9 mouse cellular contexts compared by ENCODE assay signal in the genomic region with DNA sequence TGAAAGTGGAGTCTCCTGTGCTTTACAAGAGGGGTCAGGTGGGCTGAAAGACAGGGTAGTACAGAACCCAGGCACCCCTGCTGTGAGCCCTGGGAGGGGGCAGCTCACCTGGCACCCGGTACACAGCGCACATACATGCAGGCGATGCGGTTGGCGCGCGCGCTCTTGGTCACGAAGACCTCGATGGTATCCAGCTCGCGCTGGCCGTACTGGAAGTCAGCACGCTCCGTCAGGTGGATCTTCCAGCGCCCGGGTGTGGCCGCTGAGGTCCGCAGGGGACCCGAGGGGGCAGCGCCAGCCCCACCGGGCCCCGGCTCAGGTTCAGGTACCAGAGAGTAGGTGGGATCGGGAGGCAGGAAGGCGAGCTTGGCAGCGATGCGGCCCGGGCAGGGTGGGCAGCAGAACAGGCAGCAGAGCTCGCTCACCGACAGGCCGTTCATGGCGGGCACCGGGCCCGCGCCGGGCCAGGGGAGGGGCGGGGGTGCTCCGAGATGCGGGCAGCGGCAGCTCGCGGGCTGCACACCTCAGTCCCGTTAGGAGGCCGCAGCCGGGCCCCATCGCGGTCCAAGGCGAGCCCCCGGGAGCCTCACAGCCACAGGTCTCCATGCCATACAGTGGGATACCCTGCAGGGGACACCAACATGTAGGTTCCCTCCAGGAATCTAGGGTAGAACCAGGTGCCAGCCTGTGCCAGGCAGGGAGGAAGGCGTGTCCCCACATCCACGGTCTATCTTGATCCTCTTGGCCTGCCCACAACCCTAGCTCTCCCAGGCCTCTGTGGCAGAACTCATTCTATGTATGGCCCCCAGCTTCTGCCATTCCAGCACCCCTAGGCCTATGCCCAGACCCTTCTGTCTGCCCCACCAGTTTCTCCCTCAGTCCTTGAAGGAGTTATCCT. TPM values are rescaled to one million over a fixed set of nuclear protein-coding genes. Genes with fewer than 3 reads are reported as not detected.
A peak's percentile ranks its signal among the peaks of the same experiment; 100 is the strongest.
DNase-seq lines count a peak whose midpoint lies in the region; ATAC-seq lines count a peak whose summit lies in the region.
"Had no signal": no experiment of that assay in that cellular context is flagged by ENCODE, and none has a peak within 500 bp of the region (broad histone marks: within the 10 kb centered on the region; RNA-seq: fewer than 3 reads in every experiment).

No protein-coding gene starts in this region.

- ATAC-seq in forebrain, embryonic 14.5 days = no peak
- no peak for ATAC-seq in forebrain, embryonic 16.5 days
- ATAC-seq in lung, embryonic 16.5 days (ENCODE audit: low read depth) = no peak
- no peak for ATAC-seq in intestine, embryonic 14.5 days (replicated peaks; ENCODE audit: low FRiP score, low TSS enrichment, low read depth)
- ATAC-seq in neural tube, embryonic 13.5 days (ENCODE audit: low read depth) = no peak

- intact Hi-C loops in gastrocnemius, postnatal 36 days (cut with DNase I) = no loop called here

- H3K4me2 ChIP-seq in forebrain, embryonic 14.5 days (ENCODE audit: low read length) = no peak overlapping the region
- no peak overlapping the region for H3K4me2 ChIP-seq in forebrain, embryonic 16.5 days (ENCODE audit: low read length)
- H3K4me2 ChIP-seq in lung, embryonic 16.5 days (ENCODE audit: low read depth, low read length) = peak overlapping the region; percentile 38
- H3K4me2 ChIP-seq in intestine, embryonic 14.5 days (ENCODE audit: low read length) = peak overlapping the region; percentile 27; the same call in 1 of the 2 replicates
- peak overlapping the region; percentile 11 for H3K4me2 ChIP-seq in neural tube, embryonic 13.5 days

- no peak overlapping the region for H3K27ac ChIP-seq in forebrain, embryonic 14.5 days (ENCODE audit: low read depth, low read length)
- H3K27ac ChIP-seq in forebrain, embryonic 16.5 days (ENCODE audit: low read length) = no peak overlapping the region
- H3K27ac ChIP-seq in lung, embryonic 16.5 days (ENCODE audit: low read length) = peak overlapping the region; percentile 88
- H3K27ac ChIP-seq in intestine, embryonic 14.5 days (ENCODE audit: low read depth) = peak overlapping the region; percentile 51
- H3K27ac ChIP-seq in neural tube, embryonic 13.5 days (replicated peaks) = peak overlapping the region; percentile 46

- H3K9me3 ChIP-seq in forebrain, embryonic 14.5 days (replicated peaks; ENCODE audit: control insufficient read depth, low read length) = no peaks in the 10 kb centered on the region
- H3K9me3 ChIP-seq in forebrain, embryonic 16.5 days (ENCODE audit: control insufficient read depth, low read length) = no peaks in the 10 kb centered on the region
- H3K9me3 ChIP-seq in lung, embryonic 16.5 days (ENCODE audit: control insufficient read depth, low read length) = no peaks in the 10 kb centered on the region
- H3K9me3 ChIP-seq in intestine, embryonic 14.5 days (ENCODE audit: control insufficient read depth, low read length) = no peaks in the 10 kb centered on the region
- no peaks in the 10 kb centered on the region for H3K9me3 ChIP-seq in neural tube, embryonic 13.5 days

- peaks cover 9% of the 10 kb centered on the region for H3K4me1 ChIP-seq in forebrain, embryonic 14.5 days (ENCODE audit: control insufficient read depth, insufficient read depth, low read length)
- peaks cover 23% of the 10 kb centered on the region for H3K4me1 ChIP-seq in forebrain, embryonic 16.5 days (replicated peaks; ENCODE audit: control insufficient read depth, insufficient read depth, low read length)
- H3K4me1 ChIP-seq in lung, embryonic 16.5 days (replicated peaks; ENCODE audit: control insufficient read depth, insufficient read depth, low read length) = peaks cover 29% of the 10 kb centered on the region
- peaks cover 28% of the 10 kb centered on the region for H3K4me1 ChIP-seq in intestine, embryonic 14.5 days (replicated peaks; ENCODE audit: control insufficient read depth, insufficient read depth, low read length)
- H3K4me1 ChIP-seq in neural tube, embryonic 13.5 days (replicated peaks) = peaks cover 45% of the 10 kb centered on the region

- WGBS in forebrain, embryonic 14.5 days = 95% methylated on average over 50 of the region's 51 CpGs
- 94% methylated on average over 49 of the region's 51 CpGs for WGBS in forebrain, embryonic 16.5 days
- WGBS in lung, embryonic 16.5 days = 91% methylated on average over 48 of the region's 51 CpGs
- 92% methylated on average over 48 of the region's 51 CpGs for WGBS in intestine, embryonic 14.5 days
- 94% methylated on average over 51 of the region's 51 CpGs for WGBS in neural tube, embryonic 13.5 days

- no peak for DNase-seq in forebrain, embryonic 14.5 days (ENCODE audit: low spot score)
- DNase-seq in lung, postnatal 4 days = no peak
- no peak for DNase-seq in intestine, embryonic 14.5 days (ENCODE audit: low spot score)
- no peak for DNase-seq in c-Kit-positive CD71-positive TER-119-positive erythroid progenitor cells, embryonic 14.5 days (ENCODE audit: low spot score)
- no peak for DNase-seq in gastrocnemius, postnatal 36 days
- DNase-seq: adrenal gland, postnatal 10 days had no signal

- H3K27me3 ChIP-seq in forebrain, embryonic 14.5 days (replicated peaks; ENCODE audit: control insufficient read depth, insufficient read depth, low read length) = no peaks in the 10 kb centered on the region
- no peaks in the 10 kb centered on the region for H3K27me3 ChIP-seq in forebrain, embryonic 16.5 days (replicated peaks; ENCODE audit: control insufficient read depth, insufficient read depth, low read length)
- H3K27me3 ChIP-seq in lung, embryonic 16.5 days (ENCODE audit: control insufficient read depth, insufficient read depth, low read depth, low read length) = no peaks in the 10 kb centered on the region
- H3K27me3 ChIP-seq in intestine, embryonic 14.5 days (replicated peaks; ENCODE audit: control insufficient read depth, insufficient read depth, low read length) = no peaks in the 10 kb centered on the region
- no peaks in the 10 kb centered on the region for H3K27me3 ChIP-seq in neural tube, embryonic 13.5 days

- peaks cover 18% of the 10 kb centered on the region for H3K36me3 ChIP-seq in forebrain, embryonic 14.5 days (ENCODE audit: control insufficient read depth, insufficient read depth, low read length)
- H3K36me3 ChIP-seq in forebrain, embryonic 16.5 days (ENCODE audit: control insufficient read depth, insufficient read depth) = no peaks in the 10 kb centered on the region
- peaks cover 4% of the 10 kb centered on the region; the same call in 1 of the 2 replicates for H3K36me3 ChIP-seq in lung, embryonic 16.5 days (ENCODE audit: control insufficient read depth, insufficient read depth, low read length)
- H3K36me3 ChIP-seq in intestine, embryonic 14.5 days (ENCODE audit: control insufficient read depth, insufficient read depth, low read length) = peaks cover 29% of the 10 kb centered on the region
- peaks cover 40% of the 10 kb centered on the region for H3K36me3 ChIP-seq in neural tube, embryonic 13.5 days

- H3K9ac ChIP-seq in forebrain, embryonic 14.5 days (ENCODE audit: low read length) = peak overlapping the region; percentile 1; the same call in 1 of the 2 replicates
- H3K9ac ChIP-seq in forebrain, embryonic 16.5 days (replicated peaks; ENCODE audit: low read depth, low read length) = no peak overlapping the region
- peak overlapping the region; percentile 49 for H3K9ac ChIP-seq in lung, embryonic 16.5 days (ENCODE audit: low read length)
- 0 out of 2 replicates have a peak overlapping the region, but pooled peaks have one; percentile 20 for H3K9ac ChIP-seq in intestine, embryonic 14.5 days (ENCODE audit: low read length)
- peak overlapping the region; percentile 34 for H3K9ac ChIP-seq in neural tube, embryonic 13.5 days

- no peak overlapping the region for H3K4me3 ChIP-seq in forebrain, embryonic 14.5 days (ENCODE audit: low read depth, low read length)
- H3K4me3 ChIP-seq in forebrain, embryonic 16.5 days (replicated peaks; ENCODE audit: low read length) = no peak overlapping the region
- peak overlapping the region; percentile 37 for H3K4me3 ChIP-seq in lung, embryonic 16.5 days (ENCODE audit: low read length)
- 0 out of 2 replicates have a peak overlapping the region, but pooled peaks have one; percentile 1 for H3K4me3 ChIP-seq in intestine, embryonic 14.5 days (ENCODE audit: low read depth, low read length)
- peak overlapping the region; percentile 4; the same call in 1 of the 2 replicates for H3K4me3 ChIP-seq in neural tube, embryonic 13.5 days

RNA-seq across cellular contexts. Expression of a gene that starts 3.5 kb away (rescaled TPM):
- 118 and 126 TPM in 2 replicates for polyA plus RNA-seq in forebrain, embryonic 14.5 days (2014; fragmentation: Nextera tagmentation; extraction: Ambion mirVana)
- 92.2 and 93.1 TPM in 2 replicates for polyA plus RNA-seq in forebrain, embryonic 16.5 days (2015; fragmentation: Nextera tagmentation; extraction: Ambion mirVana)
- polyA plus RNA-seq in lung, embryonic 16.5 days (2015; fragmentation: Nextera tagmentation; extraction: Ambion mirVana) = 77.4 and 80.9 TPM in 2 replicates
- 99.4 and 114 TPM in 2 replicates for polyA plus RNA-seq in intestine, embryonic 14.5 days (2014; fragmentation: Nextera tagmentation; extraction: Ambion mirVana)
- polyA plus RNA-seq in neural tube, embryonic 13.5 days (2015; fragmentation: Nextera tagmentation; extraction: Ambion mirVana) = 108 and 123 TPM in 2 replicates
- total RNA-seq in gastrocnemius, postnatal 36 days (2021) = 10 to 100 TPM; 52.5 to 62.7 TPM

RNA-seq across cellular contexts. Expression of a gene that starts 9.5 kb away (rescaled TPM):
- 6.2 and 6.6 TPM in 2 replicates for polyA plus RNA-seq in forebrain, embryonic 14.5 days (2014; fragmentation: Nextera tagmentation; extraction: Ambion mirVana)
- 9.2 and 10.1 TPM in 2 replicates for polyA plus RNA-seq in forebrain, embryonic 16.5 days (2015; fragmentation: Nextera tagmentation; extraction: Ambion mirVana)
- polyA plus RNA-seq in lung, embryonic 16.5 days (2015; fragmentation: Nextera tagmentation; extraction: Ambion mirVana) = 8.2 and 8.3 TPM in 2 replicates
- polyA plus RNA-seq in intestine, embryonic 14.5 days (2014; fragmentation: Nextera tagmentation; extraction: Ambion mirVana) = 9.7 and 12.1 TPM in 2 replicates
- polyA plus RNA-seq in neural tube, embryonic 13.5 days (2015; fragmentation: Nextera tagmentation; extraction: Ambion mirVana) = 4.9 and 5.5 TPM in 2 replicates
- 1 to 10 TPM; 1.5 TPM for total RNA-seq in gastrocnemius, postnatal 36 days (2021)

RNA-seq across cellular contexts. Expression of a gene that starts 16.0 kb away (rescaled TPM):
- 57.7 and 61.9 TPM in 2 replicates for polyA plus RNA-seq in forebrain, embryonic 14.5 days (2014; fragmentation: Nextera tagmentation; extraction: Ambion mirVana)
- polyA plus RNA-seq in forebrain, embryonic 16.5 days (2015; fragmentation: Nextera tagmentation; extraction: Ambion mirVana) = 69.9 and 77.2 TPM in 2 replicates
- polyA plus RNA-seq in lung, embryonic 16.5 days (2015; fragmentation: Nextera tagmentation; extraction: Ambion mirVana) = 78.8 and 81.8 TPM in 2 replicates
- polyA plus RNA-seq in intestine, embryonic 14.5 days (2014; fragmentation: Nextera tagmentation; extraction: Ambion mirVana) = 108 and 111 TPM in 2 replicates
- 62.7 and 64.8 TPM in 2 replicates for polyA plus RNA-seq in neural tube, embryonic 13.5 days (2015; fragmentation: Nextera tagmentation; extraction: Ambion mirVana)
- total RNA-seq in gastrocnemius, postnatal 36 days (2021) = 10 to 100 TPM; 14.5 to 14.8 TPM

RNA-seq across cellular contexts. Expression of a gene that starts 16.0 kb away (rescaled TPM):
- polyA plus RNA-seq in forebrain, embryonic 14.5 days (2014; fragmentation: Nextera tagmentation; extraction: Ambion mirVana) = 3.6 and 7.4 TPM in 2 replicates
- polyA plus RNA-seq in forebrain, embryonic 16.5 days (2015; fragmentation: Nextera tagmentation; extraction: Ambion mirVana) = 6.4 and 6.7 TPM in 2 replicates
- 7.1 and 8.3 TPM in 2 replicates for polyA plus RNA-seq in lung, embryonic 16.5 days (2015; fragmentation: Nextera tagmentation; extraction: Ambion mirVana)
- polyA plus RNA-seq in intestine, embryonic 14.5 days (2014; fragmentation: Nextera tagmentation; extraction: Ambion mirVana) = 9.2 and 10.1 TPM in 2 replicates
- polyA plus RNA-seq in neural tube, embryonic 13.5 days (2015; fragmentation: Nextera tagmentation; extraction: Ambion mirVana) = 3.0 and 4.8 TPM in 2 replicates
- total RNA-seq in gastrocnemius, postnatal 36 days (2021) = under 1 TPM; 0.52 to 0.99 TPM

RNA-seq across cellular contexts. Expression of a gene that starts 19.2 kb away (rescaled TPM):
- polyA plus RNA-seq in forebrain, embryonic 14.5 days (2014; fragmentation: Nextera tagmentation; extraction: Ambion mirVana) = 1.1 and 1.6 TPM in 2 replicates
- 3.1 and 4.1 TPM in 2 replicates for polyA plus RNA-seq in forebrain, embryonic 16.5 days (2015; fragmentation: Nextera tagmentation; extraction: Ambion mirVana)
- 3.7 and 4.4 TPM in 2 replicates for polyA plus RNA-seq in lung, embryonic 16.5 days (2015; fragmentation: Nextera tagmentation; extraction: Ambion mirVana)
- polyA plus RNA-seq in intestine, embryonic 14.5 days (2014; fragmentation: Nextera tagmentation; extraction: Ambion mirVana) = 3.0 and 3.1 TPM in 2 replicates
- polyA plus RNA-seq in neural tube, embryonic 13.5 days (2015; fragmentation: Nextera tagmentation; extraction: Ambion mirVana) = 2.8 and 3.7 TPM in 2 replicates
- total RNA-seq in gastrocnemius, postnatal 36 days (2021) = under 1 TPM; 0.25 to 0.26 TPM

Comparison
In these comparisons a context has a peak if more than half of its experiments do, and no peak if none do; other contexts are left out.
1. H3K27ac ChIP-seq: peak in lung, embryonic 16.5 days (single experiment), intestine, embryonic 14.5 days (single experiment) and neural tube, embryonic 13.5 days (single experiment); none in forebrain, embryonic 14.5 days (single experiment) and forebrain, embryonic 16.5 days (single experiment).
2. H3K4me2 ChIP-seq: peak in lung, embryonic 16.5 days (single experiment), intestine, embryonic 14.5 days (single experiment) and neural tube, embryonic 13.5 days (single experiment); none in forebrain, embryonic 14.5 days (single experiment) and forebrain, embryonic 16.5 days (single experiment).
3. H3K4me3 ChIP-seq: peak in lung, embryonic 16.5 days (single experiment), intestine, embryonic 14.5 days (single experiment) and neural tube, embryonic 13.5 days (single experiment); none in forebrain, embryonic 14.5 days (single experiment) and forebrain, embryonic 16.5 days (single experiment).